Mouse (Mus musculus) testis, adult 2 months (tissue): ENCODE results near the gene Adgrf4. TPM values are rescaled to one million over a fixed set of nuclear protein-coding genes. Genes with fewer than 3 reads are reported as not detected.

Experiments used
- H3K27ac ChIP-seq: fragments of 200-500 bp; 2 replicates; pipeline ENCODE4 v1.5.1; 2012; ENCODE audit warnings: low read depth, low read length; ENCODE audit not compliant: control insufficient read depth, insufficient read depth
- H3K27me3 ChIP-seq: fragments of 200-500 bp; 2 replicates; pipeline ENCODE4 v1.6.1; 2012; ENCODE audit warnings: mild to moderate bottlenecking, low read length, moderate library complexity; ENCODE audit not compliant: control insufficient read depth, insufficient read depth
- H3K36me3 ChIP-seq: fragments of 200-500 bp; 2 replicates; pipeline ENCODE4 v1.6.1; 2012; ENCODE audit warnings: mild to moderate bottlenecking, low read length; ENCODE audit not compliant: control insufficient read depth, insufficient read depth
- H3K4me1 ChIP-seq: fragments of 200-500 bp; 2 replicates; pipeline ENCODE4 v1.6.1; 2012; ENCODE audit warnings: low read length; ENCODE audit not compliant: control insufficient read depth, insufficient read depth
- H3K4me3 ChIP-seq: fragments of 200-500 bp; 2 replicates; pipeline ENCODE4 v1.5.1; 2012; ENCODE audit warnings: low read depth, mild to moderate bottlenecking, low read length, moderate library complexity, mixed read lengths; ENCODE audit not compliant: control insufficient read depth
- CTCF ChIP-seq: fragments of 200-500 bp; IDR thresholded peaks from 2 replicates; pipeline ENCODE4 v1.5.1; 2012; ENCODE audit warnings: low read depth, mild to moderate bottlenecking, inconsistent platforms, low read length, moderate library complexity; ENCODE audit not compliant: control insufficient read depth, insufficient read depth, insufficient replicate concordance
- POLR2A ChIP-seq: fragments of 200-500 bp; IDR thresholded peaks from 2 replicates; pipeline ENCODE4 v1.6.1; 2012; ENCODE audit warnings: low read depth, mild to moderate bottlenecking, inconsistent platforms, low read length, moderate library complexity; ENCODE audit not compliant: control insufficient read depth
- polyA plus RNA-seq: library from polyadenylated mRNA; depleted of rRNA; stranded (reverse); fragments of >200 nt; gene quantifications from 2 replicates; pipeline ENCODE4 v1.2.3, GENCODE M21; 2012; rRNA removed

The Adgrf4 gene
- polyA plus RNA-seq, 1 experiment: 0.12 TPM

DNA sequence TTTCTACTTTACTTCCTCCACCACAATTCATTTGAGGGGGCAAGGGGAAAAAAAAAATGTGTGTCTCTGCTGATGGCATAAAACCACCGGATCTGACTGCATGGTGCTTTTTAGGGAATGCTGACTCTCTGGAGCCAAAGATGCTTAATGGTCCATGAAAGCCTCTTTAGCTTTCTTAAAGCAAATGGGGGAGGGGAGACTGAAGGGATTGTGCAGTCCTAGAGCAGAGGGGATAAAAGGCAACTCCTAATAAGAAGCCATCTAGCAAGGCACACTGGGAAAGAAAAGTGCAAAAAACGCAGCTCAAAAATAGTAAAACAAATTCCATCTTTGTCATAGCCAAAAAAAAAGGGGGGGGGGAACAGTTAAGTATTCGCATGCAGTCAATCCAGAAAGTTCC is 83.8 kb downstream of the Adgrf4 start:
- TF ChIP-seq CTCF (no peak), POLR2A (no peak)
- Histone ChIP-seq H3K4me1 (no peaks in the 10 kb centered on the region), H3K27me3 (no peaks in the 10 kb centered on the region), H3K27ac (no peak overlapping the region), H3K36me3 (no peaks in the 10 kb centered on the region), H3K4me3 (no peak overlapping the region)

Other genes starting within 250 kb of the Adgrf4 start
- gene Opn5, start 80.9 kb downstream of the Adgrf4 start, polyA plus RNA-seq: not detected in 2 replicates
- gene Adgrf2, start 49.9 kb upstream of the Adgrf4 start, polyA plus RNA-seq: 0.05 and 0.10 TPM in 2 replicates
- 3.8 and 4.7 TPM in 2 replicates for gene Cd2ap, start 184.4 kb upstream of the Adgrf4 start, polyA plus RNA-seq